Mouse (Mus musculus): Measurements from ENCODE around the gene Clca4b.
"Not testable (repeated sequence)": the region's sequence is repeated elsewhere in the genome, so short reads cannot be mapped to it uniquely, and the experiment has no call there.

Gene Clca4b

GRCm38 (mm10) chr3:144932335-144932734 lies at the start of gene Clca4b:
TSS of gene Clca4b (minus strand) at chr3:144932529.
- CTCF ChIA-PET, result no interaction called here

- CTCF ChIA-PET, result no interaction called here
Observed at GRCm38 (mm10) chr3:144980551-144980950, 48.2 kb upstream of the Clca4b start.

- CTCF ChIA-PET, result no interaction called here
Observed at GRCm38 (mm10) chr3:144977631-144978030, 45.3 kb upstream of the Clca4b start.

DNA sequence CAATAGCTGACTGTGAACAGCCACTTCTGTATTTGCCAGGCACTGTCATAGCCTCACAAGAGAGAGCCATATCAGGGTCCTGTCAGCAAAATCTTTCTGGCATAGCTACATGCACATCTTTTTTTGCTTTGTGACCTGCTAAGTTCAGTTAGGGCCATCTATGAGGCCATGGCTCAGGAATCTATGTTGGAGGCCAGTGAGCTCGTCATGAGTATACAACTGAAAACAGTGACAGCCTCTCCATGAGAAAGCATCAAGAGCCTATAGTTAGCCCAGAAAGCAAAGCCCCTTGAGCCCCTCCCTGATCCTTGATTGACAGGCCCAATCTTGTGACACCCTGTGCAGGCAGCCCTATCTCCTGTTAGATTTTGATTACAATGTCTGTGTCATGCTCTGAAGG lies 43.8 kb upstream of the Clca4b start:
- CTCF ChIA-PET, result no interaction called here

DNA sequence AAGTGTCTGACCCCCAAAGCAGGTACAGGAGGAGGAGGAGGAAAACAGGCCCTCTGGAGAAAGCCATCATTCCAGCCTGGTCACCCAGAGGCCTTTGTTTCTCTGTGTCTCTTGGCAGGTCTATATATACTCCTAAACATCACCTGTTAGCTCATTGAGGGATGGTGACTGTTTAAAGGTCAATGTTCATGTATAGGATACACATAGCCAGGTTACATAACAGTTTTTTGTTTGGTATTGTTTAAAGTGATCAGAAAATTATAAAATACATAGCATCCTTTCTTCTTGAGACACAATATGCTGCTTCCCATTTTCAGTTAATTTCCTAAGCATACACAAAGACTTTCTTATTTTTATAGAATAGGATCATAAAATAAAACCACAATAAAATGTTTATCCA lies 42.6 kb upstream of the Clca4b start, which contains the start of gene Clca4a:
Gene Clca4a (minus strand): TSS at position 101 of the 400 bp plus-strand sequence.
- CTCF ChIA-PET, result no interaction called here

DNA sequence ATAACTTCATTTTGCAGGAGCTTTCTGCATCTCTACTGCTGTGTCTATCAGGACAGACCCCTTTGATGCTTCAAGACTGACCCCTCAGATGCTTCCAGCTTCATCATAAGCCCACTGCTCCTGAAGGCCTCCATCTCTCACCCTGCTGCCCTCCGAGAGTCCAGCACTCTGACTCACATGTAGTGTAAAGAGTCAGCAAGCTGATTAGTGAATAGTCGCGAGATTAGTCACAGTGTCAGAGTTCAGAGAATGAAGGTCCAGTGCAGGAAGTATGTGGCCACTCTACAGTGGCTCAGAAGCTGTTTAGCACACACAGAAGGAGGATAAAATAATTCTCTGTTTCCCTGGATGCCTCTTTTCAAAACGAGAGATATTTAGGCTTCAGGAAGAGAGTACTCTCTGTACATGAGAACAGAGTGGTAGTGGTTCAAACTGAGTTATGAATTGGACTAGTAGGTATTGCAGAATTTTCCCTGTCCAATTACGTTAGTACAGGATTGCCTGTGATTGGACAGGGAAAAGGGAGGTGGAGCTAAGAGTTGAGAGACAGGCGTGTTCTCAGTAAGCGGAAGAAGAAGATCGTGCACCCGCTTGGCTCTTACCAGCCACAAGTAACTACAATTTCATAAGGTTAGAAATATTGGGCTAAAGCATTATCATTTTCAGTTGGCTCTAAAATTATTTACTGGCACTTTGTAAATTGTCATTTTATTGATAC lies 39.4 kb upstream of the Clca4b start:
- CTCF ChIA-PET, result no interaction called here

- CTCF ChIA-PET, result no interaction called here
Observed at GRCm38 (mm10) chr3:144969755-144970154, 37.4 kb upstream of the Clca4b start.

DNA sequence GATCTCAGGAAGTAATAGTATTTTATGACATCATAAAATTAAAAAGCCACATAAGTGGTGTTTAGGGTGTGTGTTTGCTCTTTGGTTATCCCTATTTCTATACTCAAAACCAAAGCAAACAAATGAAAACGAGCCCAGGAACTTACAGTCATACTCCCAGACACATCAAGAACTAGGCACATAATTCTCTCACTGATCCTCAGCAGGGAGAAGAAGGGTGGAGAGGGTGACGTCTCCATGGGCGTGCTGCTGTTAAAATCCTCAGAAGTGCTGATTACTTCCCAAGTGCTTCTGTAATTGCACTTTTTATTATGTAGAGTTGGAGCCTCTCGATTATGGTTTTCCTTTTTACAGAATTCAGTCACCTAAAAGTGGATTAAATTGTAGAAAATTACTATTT lies 33.7 kb upstream of the Clca4b start:
- CTCF ChIA-PET, result no interaction called here

- CTCF ChIA-PET, result no interaction called here
Observed at GRCm38 (mm10) chr3:144950829-144951228, 18.5 kb upstream of the Clca4b start.

- CTCF ChIA-PET, result not testable (repeated sequence)
Observed at GRCm38 (mm10) chr3:144947376-144947775, 15.0 kb upstream of the Clca4b start.

DNA sequence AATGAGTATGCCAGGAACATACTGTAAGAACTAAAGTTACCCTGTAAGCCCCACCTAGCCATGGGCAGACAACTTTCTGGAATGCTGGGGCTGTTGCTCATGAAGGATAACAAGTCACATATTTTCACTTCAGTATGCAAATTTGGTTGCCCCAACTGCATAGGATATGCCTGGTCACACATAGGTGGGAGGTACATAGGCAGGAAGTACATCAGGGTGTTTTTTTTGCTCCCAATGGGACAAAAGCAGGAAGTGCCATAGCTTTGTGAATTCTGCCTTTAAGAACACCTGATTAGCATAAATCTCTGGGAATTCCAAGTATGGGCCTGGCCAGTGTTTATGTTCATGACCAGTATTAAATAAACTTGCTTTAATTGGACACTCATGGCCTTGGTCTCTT lies 1.3 kb upstream of the Clca4b start:
- CTCF ChIA-PET, result not testable (repeated sequence)

DNA sequence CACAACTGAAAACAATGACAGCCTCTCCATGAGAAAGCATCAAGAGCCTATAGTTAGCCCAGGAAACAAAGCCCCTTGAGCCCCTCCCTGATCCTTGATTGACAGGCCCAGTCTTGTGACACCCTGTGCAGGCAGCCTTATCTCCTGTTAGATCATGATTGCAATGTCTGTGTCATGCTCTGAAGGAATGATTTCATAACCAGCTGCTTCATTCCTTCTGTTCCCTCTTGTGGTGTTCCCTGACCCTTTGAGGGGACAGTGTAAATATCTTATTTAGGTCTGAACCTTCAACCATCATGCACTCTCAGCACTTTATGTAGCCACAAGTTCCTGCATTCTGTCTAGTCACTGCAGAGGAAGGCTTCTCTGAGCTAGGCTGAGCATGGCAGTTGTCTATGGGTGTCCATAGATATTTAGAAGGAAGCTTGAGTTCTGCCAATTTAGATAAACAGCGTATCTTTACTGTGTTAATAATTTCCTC lies 722 bp upstream of the Clca4b start:
- CTCF ChIA-PET, result no interaction called here

DNA sequence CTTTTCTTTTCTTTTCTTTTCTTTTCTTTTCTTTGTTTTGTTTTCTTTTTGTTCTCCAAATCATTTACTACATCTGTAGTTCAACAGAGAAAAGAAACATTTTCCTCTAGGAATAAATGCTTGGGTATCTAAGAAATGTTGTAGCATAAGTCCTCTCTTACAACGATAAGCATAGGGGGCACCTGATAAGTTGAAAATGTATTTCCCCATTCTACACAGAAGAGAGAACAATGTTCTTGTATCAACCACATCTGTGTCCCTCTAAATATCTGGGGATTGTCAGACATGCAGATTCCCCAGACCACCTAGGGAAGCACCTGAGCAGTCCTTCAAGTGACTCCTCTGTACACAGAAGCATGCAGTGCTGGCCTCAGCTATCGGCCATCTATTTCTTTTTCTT lies 18.3 kb downstream of the Clca4b start:
- CTCF ChIA-PET, result no interaction called here

GRCm38 (mm10) chr3:144897042-144897678 lies 35.2 kb downstream of the Clca4b start:
- CTCF ChIA-PET, result no interaction called here

GRCm38 (mm10) chr3:144890246-144890758 lies 42.0 kb downstream of the Clca4b start:
- CTCF ChIA-PET, result no interaction called here

DNA sequence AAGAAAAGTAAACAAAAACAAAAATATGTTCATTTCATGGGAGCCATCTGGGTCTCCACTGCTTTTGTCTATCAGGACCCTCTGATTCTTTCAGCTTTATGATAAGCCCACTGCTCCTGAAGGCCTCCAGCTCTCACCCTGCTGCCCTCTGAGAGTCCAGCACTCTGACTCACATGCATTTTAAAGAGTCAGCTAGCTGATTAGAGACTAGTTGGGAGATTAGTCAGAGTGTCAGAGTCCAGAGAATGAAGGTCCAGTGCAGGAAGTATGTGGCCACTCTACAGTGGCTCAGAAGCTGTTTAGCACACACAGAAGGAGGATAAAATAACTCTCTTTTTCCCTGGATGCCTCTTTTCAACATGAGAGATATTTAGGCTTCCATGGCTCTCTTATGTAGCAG lies 45.4 kb downstream of the Clca4b start:
- CTCF ChIA-PET, result no interaction called here

GRCm38 (mm10) chr3:144872012-144872411 lies 60.3 kb downstream of the Clca4b start:
- CTCF ChIA-PET, result not testable (repeated sequence)
